In genomic region chr11:97817379-97817778, GRCm38 (mm10) we compare ENCODE assay signal across 8 mouse cellular contexts. TPM values are rescaled to one million over a fixed set of nuclear protein-coding genes. Genes with fewer than 3 reads are reported as not detected.
DNase-seq lines count a peak whose midpoint lies in the region; ATAC-seq and TF ChIP-seq lines count a peak whose summit lies in the region.

No protein-coding gene starts in this region.

- H3K9ac ChIP-seq in neural tube, embryonic 15.5 days (replicated peaks) = no peak overlapping the region
- no peak overlapping the region for H3K9ac ChIP-seq in stomach, postnatal 0 days (ENCODE audit: low read length)

- peak; percentile 76 for DNase-seq in adrenal gland, adult 2 months
- DNase-seq in adrenal gland, postnatal 25 days = no peak
- no peak for DNase-seq in neural tube, embryonic 10.5 days (ENCODE audit: extremely low spot score, low spot score)
- DNase-seq in kidney, postnatal 10 days = peak; percentile 69
- DNase-seq in stomach, postnatal 0 days (ENCODE audit: low spot score) = peak; percentile 76
- DNase-seq in layer of hippocampus, adult 18-20 months (ENCODE audit: low spot score in 2 of 2) = no peak
- DNase-seq in cerebellum, adult 11 months = no peak

- no peak overlapping the region for H3K4me2 ChIP-seq in neural tube, embryonic 15.5 days
- no peak overlapping the region for H3K4me2 ChIP-seq in stomach, postnatal 0 days (replicated peaks; ENCODE audit: low read depth)

- no peak overlapping the region for H3K4me3 ChIP-seq in neural tube, embryonic 15.5 days (replicated peaks)
- H3K4me3 ChIP-seq in stomach, postnatal 0 days (ENCODE audit: low read depth, low read length) = no peak overlapping the region

- H3K4me1 ChIP-seq in neural tube, embryonic 15.5 days = peaks cover 64% of the 10 kb centered on the region
- H3K4me1 ChIP-seq in stomach, postnatal 0 days (replicated peaks; ENCODE audit: control insufficient read depth, insufficient read depth) = peaks cover 12% of the 10 kb centered on the region

- H3K9me3 ChIP-seq in neural tube, embryonic 15.5 days (replicated peaks) = no peaks in the 10 kb centered on the region
- no peaks in the 10 kb centered on the region for H3K9me3 ChIP-seq in stomach, postnatal 0 days (ENCODE audit: control insufficient read depth, low read length)

- peaks cover 50% of the 10 kb centered on the region for H3K36me3 ChIP-seq in neural tube, embryonic 15.5 days
- peaks cover 6% of the 10 kb centered on the region; the same call in 1 of the 2 replicates for H3K36me3 ChIP-seq in stomach, postnatal 0 days (ENCODE audit: control insufficient read depth, insufficient read depth, low read length)

- no peaks in the 10 kb centered on the region for H3K27me3 ChIP-seq in neural tube, embryonic 15.5 days (replicated peaks)
- no peaks in the 10 kb centered on the region for H3K27me3 ChIP-seq in stomach, postnatal 0 days (ENCODE audit: control insufficient read depth, insufficient read depth, low read length)

- TF ChIP-seq EP300 in stomach, postnatal 0 days (optimal IDR thresholded peaks at IDR 0.05) = no peak

- TF ChIP-seq CTCF in stomach, postnatal 0 days (IDR thresholded peaks at IDR 0.05; ENCODE audit: low read depth) = no peak

- WGBS in neural tube, embryonic 15.5 days = 60% methylated on average over 5 of the region's 5 CpGs
- 35% methylated on average over 5 of the region's 5 CpGs for whole genome bisulfite sequencing in stomach, postnatal 0 days

- ATAC-seq in neural tube, embryonic 15.5 days (ENCODE audit: low FRiP score) = no peak
- peak; percentile 31 for ATAC-seq in stomach, postnatal 0 days (ENCODE audit: low FRiP score, low TSS enrichment)

- H3K27ac ChIP-seq in neural tube, embryonic 15.5 days (replicated peaks) = peak overlapping the region; percentile 51
- H3K27ac ChIP-seq in stomach, postnatal 0 days (replicated peaks) = peak overlapping the region; percentile 56

RNA-seq across cellular contexts. Expression of gene Lasp1, which starts 18.6 kb away (rescaled TPM):
- 100 to 1,000 TPM; 118 to 172 TPM for total RNA-seq in adrenal gland, adult 2 months (2021)
- polyA plus RNA-seq in adrenal gland, adult 2 months (2012; rRNA removed) = 127 and 138 TPM in 2 replicates
- total RNA-seq in adrenal gland, postnatal 25 days (2021) = 103 and 142 TPM in 2 replicates
- 136 and 143 TPM in 2 replicates for polyA plus RNA-seq in neural tube, embryonic 15.5 days (2015; fragmentation: Nextera tagmentation; extraction: Ambion mirVana)
- 84.0 and 90.1 TPM in 2 replicates for polyA plus RNA-seq in stomach, postnatal 0 days (2015; fragmentation: Nextera tagmentation; extraction: Ambion mirVana)
- 100 to 1,000 TPM; 107 to 110 TPM for total RNA-seq in layer of hippocampus, adult 18-20 months (2021)

RNA-seq across cellular contexts. Expression of gene B230217C12Rik, which starts 23.2 kb away (rescaled TPM):
- 1 to 10 TPM; 2.9 to 4.6 TPM for total RNA-seq in adrenal gland, adult 2 months (2021)
- 1.8 and 2.5 TPM in 2 replicates for polyA plus RNA-seq in adrenal gland, adult 2 months (2012; rRNA removed)
- 5.1 and 5.5 TPM in 2 replicates for total RNA-seq in adrenal gland, postnatal 25 days (2021)
- polyA plus RNA-seq in neural tube, embryonic 15.5 days (2015; fragmentation: Nextera tagmentation; extraction: Ambion mirVana) = 41.8 and 47.2 TPM in 2 replicates
- polyA plus RNA-seq in stomach, postnatal 0 days (2015; fragmentation: Nextera tagmentation; extraction: Ambion mirVana) = 1.1 and 1.9 TPM in 2 replicates
- 10 to 100 TPM; 70.8 to 71.5 TPM for total RNA-seq in layer of hippocampus, adult 18-20 months (2021)

RNA-seq across cellular contexts. Expression of gene Rpl23, which starts 35.1 kb away (rescaled TPM):
- 100 to 1,000 TPM; 700 to 846 TPM for total RNA-seq in adrenal gland, adult 2 months (2021)
- polyA plus RNA-seq in adrenal gland, adult 2 months (2012; rRNA removed) = 13.7 and 14.2 TPM in 2 replicates
- total RNA-seq in adrenal gland, postnatal 25 days (2021) = 741 and 851 TPM in 2 replicates
- 314 and 372 TPM in 2 replicates for polyA plus RNA-seq in neural tube, embryonic 15.5 days (2015; fragmentation: Nextera tagmentation; extraction: Ambion mirVana)
- 585 and 586 TPM in 2 replicates for polyA plus RNA-seq in stomach, postnatal 0 days (2015; fragmentation: Nextera tagmentation; extraction: Ambion mirVana)
- total RNA-seq in layer of hippocampus, adult 18-20 months (2021) = 100 to 1,000 TPM; 367 to 379 TPM

RNA-seq across cellular contexts. Expression of gene 1700001P01Rik, which starts 41.7 kb away (rescaled TPM):
- total RNA-seq in adrenal gland, adult 2 months (2021) = under 1 TPM in 1 of 2 experiments, not detected in 1; 0.49 TPM
- polyA plus RNA-seq in adrenal gland, adult 2 months (2012; rRNA removed) = not detected in 2 replicates
- total RNA-seq in adrenal gland, postnatal 25 days (2021) = not detected in 2 replicates
- polyA plus RNA-seq in neural tube, embryonic 15.5 days (2015; fragmentation: Nextera tagmentation; extraction: Ambion mirVana) = 0.63 and 0.88 TPM in 2 replicates
- polyA plus RNA-seq in stomach, postnatal 0 days (2015; fragmentation: Nextera tagmentation; extraction: Ambion mirVana) = not detected in 2 replicates
- 1 to 10 TPM; 1.1 to 1.2 TPM for total RNA-seq in layer of hippocampus, adult 18-20 months (2021)

RNA-seq across cellular contexts. Expression of gene Cwc25, which starts 51.0 kb away (rescaled TPM):
- 10 to 100 TPM; 17.5 to 28.9 TPM for total RNA-seq in adrenal gland, adult 2 months (2021)
- 5.1 and 6.5 TPM in 2 replicates for polyA plus RNA-seq in adrenal gland, adult 2 months (2012; rRNA removed)
- 19.5 and 22.6 TPM in 2 replicates for total RNA-seq in adrenal gland, postnatal 25 days (2021)
- polyA plus RNA-seq in neural tube, embryonic 15.5 days (2015; fragmentation: Nextera tagmentation; extraction: Ambion mirVana) = 16.2 and 16.4 TPM in 2 replicates
- polyA plus RNA-seq in stomach, postnatal 0 days (2015; fragmentation: Nextera tagmentation; extraction: Ambion mirVana) = 9.0 TPM in 2 replicates
- total RNA-seq in layer of hippocampus, adult 18-20 months (2021) = 10 to 100 TPM; 18.6 to 23.2 TPM

Comparison
In these comparisons a context has a peak if more than half of its experiments do, and no peak if none do; other contexts are left out.
1. DNase-seq: peak in adrenal gland, adult 2 months (single experiment), kidney, postnatal 10 days (single experiment) and stomach, postnatal 0 days (single experiment); none in adrenal gland, postnatal 25 days (single experiment), neural tube, embryonic 10.5 days (single experiment), layer of hippocampus, adult 18-20 months (0 of 2) and cerebellum, adult 11 months (single experiment).
2. RNA of gene B230217C12Rik, which starts 23.2 kb away (total RNA-seq): 70.8 to 71.5 TPM in layer of hippocampus, adult 18-20 months; 5.1 to 5.5 TPM in adrenal gland, postnatal 25 days and 2.9 to 4.6 TPM in adrenal gland, adult 2 months; every median in the first group is over 10 times any median in the second.